Mouse (Mus musculus): Measurements from ENCODE around the gene Defb6.

Defb6 gene

DNA sequence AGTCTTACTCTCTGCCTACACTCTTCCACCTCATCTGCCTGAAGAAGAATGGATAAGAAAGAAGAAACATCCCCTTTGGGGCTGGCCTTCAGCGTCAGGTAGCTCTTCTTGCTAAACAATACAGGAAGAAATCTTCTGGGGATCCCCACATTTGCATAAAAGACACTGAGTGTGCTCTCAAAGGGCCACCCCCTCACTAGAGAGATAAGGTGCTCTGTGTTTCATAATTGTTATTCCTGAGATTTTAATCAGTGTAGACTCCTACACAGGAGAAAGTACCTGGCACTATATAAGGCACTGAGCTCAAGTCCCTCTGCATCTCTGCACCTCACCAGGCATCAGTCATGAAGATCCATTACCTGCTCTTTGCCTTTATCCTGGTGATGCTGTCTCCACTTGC, at the start of gene Defb6:
Gene Defb6, plus strand, starts transcription at position 318 of the 400 bp plus-strand sequence.
- DNase-seq: no peak

GRCm38 (mm10) chr8:19238101-19238500, 12.8 kb downstream of the Defb6 start:
- DNase-seq: no peak

DNA sequence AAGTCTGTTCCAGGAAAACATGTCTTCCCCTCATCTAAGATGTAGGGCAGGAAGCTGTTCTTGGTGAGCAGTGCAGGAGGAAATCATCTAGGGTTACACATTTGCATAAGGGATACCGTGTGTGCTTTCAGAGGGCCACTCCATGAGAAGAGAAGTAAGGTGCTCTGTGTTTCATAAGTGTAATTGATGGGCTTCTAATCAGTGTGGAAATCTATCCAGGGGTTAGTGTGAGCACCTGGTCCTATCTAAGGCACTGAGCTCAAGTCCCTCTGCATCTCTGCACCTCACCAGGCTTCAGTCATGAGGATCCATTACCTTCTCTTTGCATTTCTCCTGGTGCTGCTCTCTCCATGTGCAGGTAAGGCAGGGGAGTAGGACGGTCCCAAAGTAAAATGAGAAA, 14.3 kb downstream of the Defb6 start, which contains the start of gene Defb46:
Gene Defb46, plus strand, starts transcription at position 301 of the 400 bp plus-strand sequence.
- DNase-seq: no peak

DNA sequence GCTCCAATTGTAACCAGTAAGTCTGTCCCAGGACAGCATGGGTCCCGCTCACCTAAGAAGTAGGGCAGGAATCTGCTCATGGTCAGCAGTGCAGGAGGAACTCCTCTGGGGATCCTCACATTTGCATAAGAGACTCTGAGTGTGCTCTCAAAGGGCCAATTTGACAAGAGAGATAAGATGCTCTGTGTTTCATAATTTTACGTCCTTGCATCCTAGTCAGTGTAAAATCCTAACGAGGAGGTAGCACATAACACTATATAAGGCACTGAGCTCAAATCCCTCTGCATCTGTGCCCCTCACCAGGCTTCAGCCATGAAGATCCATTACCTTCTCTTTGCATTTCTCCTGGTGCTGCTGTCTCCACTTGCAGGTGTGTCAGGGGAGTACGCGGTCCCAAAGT, 22.0 kb downstream of the Defb6 start, which contains the start of gene Defb5:
Gene Defb5, plus strand, starts transcription at position 301 of the 400 bp plus-strand sequence.
- DNase-seq: no peak

GRCm38 (mm10) chr8:19258136-19258535, 32.9 kb downstream of the Defb6 start:
- no peak for DNase-seq

- no peak for DNase-seq
Observed at GRCm38 (mm10) chr8:19259667-19260066, 34.4 kb downstream of the Defb6 start.
